Mouse (Mus musculus) left cerebral cortex, postnatal 14 days (tissue): ENCODE data around the gene T2. TPM values are rescaled to one million over a fixed set of nuclear protein-coding genes. Genes with fewer than 3 reads are reported as not detected.

Source experiments
- DNase-seq, 2 experiments: peaks; one replicate each; pipeline ENCODE4 v3.0.0; 2021 to 2022; ENCODE audit warnings: low spot score in 2 of 2, mixed read lengths in 1 of 2
- intact Hi-C: fragments of 180-260 bp; cut with DNase I; formaldehyde crosslinking; loops from one replicate; pipeline ENCODE4 v1.15.1; 2025
- total RNA-seq, 2 experiments: library from RNA; stranded (reverse); gene quantifications; 2 replicates each; pipeline ENCODE4 v1.2.3; 2021

Gene T2
- total RNA-seq, 2 experiments from 2014 or later = 0.33 TPM; not detected in 1

DNA sequence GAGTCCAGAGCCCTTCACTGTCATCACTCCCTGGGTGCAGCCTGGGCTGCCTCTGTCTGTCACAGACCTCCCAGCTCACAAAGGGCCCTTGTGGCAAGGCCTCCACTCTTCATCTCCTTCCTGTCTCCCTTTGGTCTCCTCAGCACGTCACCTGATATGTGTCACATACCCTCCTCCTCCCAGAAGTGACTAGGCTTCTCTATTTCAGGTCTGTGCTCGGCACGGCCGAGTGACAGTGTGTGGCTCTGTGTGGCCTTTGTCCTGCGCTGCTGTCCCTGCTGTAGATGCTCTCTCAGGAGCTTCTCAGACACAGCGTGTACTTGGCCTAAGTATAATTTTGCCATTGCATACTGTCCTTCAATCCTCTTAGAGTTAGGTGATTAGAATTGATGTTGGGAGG is 99.4 kb downstream of the T2 start:
- intact Hi-C loops = no loop called here
- no peak for DNase-seq

DNA sequence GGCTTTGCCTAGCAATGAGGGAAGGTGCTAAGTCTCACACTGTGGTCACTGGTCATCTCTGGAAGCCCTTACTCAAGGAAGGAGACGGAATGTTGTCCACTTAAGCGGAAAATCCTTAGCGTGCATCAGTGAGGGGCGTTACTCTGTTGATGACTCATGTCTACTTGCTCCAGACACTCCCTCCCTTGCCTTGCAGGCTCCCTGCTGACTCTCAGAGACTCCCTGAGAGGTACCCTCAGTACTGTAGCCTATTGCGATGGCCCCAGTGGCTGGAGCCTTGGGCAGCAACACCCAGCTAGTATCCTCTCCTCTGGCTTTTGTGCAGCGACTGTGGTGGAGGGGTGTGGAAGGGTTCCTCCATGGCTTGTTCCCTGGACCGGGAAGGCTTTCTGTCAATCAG is 99.8 kb downstream of the T2 start:
- intact Hi-C loops = no loop called here
- DNase-seq = no peak

GRCm38 (mm10) chr17:8456856-8457460 is 101.2 kb downstream of the T2 start:
- intact Hi-C loops = no loop called here
- DNase-seq = no peak

DNA sequence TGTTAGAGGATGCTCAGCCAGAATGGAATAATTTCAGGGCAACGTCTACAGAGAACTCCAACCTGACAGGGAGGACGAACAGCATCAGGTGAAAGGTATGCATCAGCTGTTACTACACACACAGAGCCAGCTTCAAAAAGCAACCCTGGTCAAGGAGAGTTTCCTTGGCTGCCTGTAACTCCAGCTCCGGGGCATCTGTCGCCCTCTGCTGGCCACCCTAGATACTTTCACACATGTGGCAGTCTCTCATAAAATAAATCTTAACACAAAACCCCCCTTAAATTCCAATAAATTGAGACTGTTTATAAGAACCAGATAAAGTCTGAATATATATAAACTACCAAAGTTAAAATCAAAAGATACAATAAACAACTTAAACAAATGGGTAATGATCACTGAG is 105.8 kb downstream of the T2 start:
- intact Hi-C loops = loop anchor here (1.0 to 5.0 kb wide), 2 partner anchors 71 to 204 kb away; no protein-coding TSS in a partner anchor
- peak; percentile 52 to 69 for DNase-seq

- peak; percentile 67 to 83 for DNase-seq
- intact Hi-C loops = loop anchor here (5.0 kb wide), 1 partner anchor 206 kb away; no protein-coding TSS in a partner anchor
These were observed 107.8 kb downstream of the T2 start for GRCm38 (mm10) chr17:8463482-8464128.

GRCm38 (mm10) chr17:8467771-8468170 is 112.0 kb downstream of the T2 start:
- intact Hi-C loops = loop anchor here (1.0 to 5.0 kb wide), 2 partner anchors 60 to 125 kb away; partner anchors contain the start of gene Pde10a
- DNase-seq = no peak

- intact Hi-C loops = loop anchor here (1.0 to 5.0 kb wide), 2 partner anchors 58 to 123 kb away; partner anchors contain the start of gene Pde10a
- DNase-seq = peak; percentile 86 to 95
These were observed 113.0 kb downstream of the T2 start for GRCm38 (mm10) chr17:8468716-8469344.

Other genes starting within 250 kb of the T2 start
- gene Gm49673, start 208.2 kb upstream of the T2 start, total RNA-seq = under 1 TPM in 1 of 2 experiments, not detected in 1; 0.29 TPM
- 1 to 10 TPM; 3.4 to 6.8 TPM for gene Rnaset2a, start 207.9 kb upstream of the T2 start, total RNA-seq
- 10 to 100 TPM; 19.9 to 21.4 TPM for gene Fgfr1op, start 190.5 kb upstream of the T2 start, total RNA-seq
- not detected for gene Ccr6, start 119.9 kb upstream of the T2 start, total RNA-seq
- gene Mpc1, start 73.1 kb upstream of the T2 start, total RNA-seq = 100 to 1,000 TPM; 193 to 205 TPM
- gene Sft2d1, start 44.9 kb upstream of the T2 start, total RNA-seq = 10 to 100 TPM; 58.0 to 62.1 TPM
- 10 to 100 TPM in 1 of 2 experiments, 1 to 10 TPM in 1; 7.2 to 12.3 TPM for gene Prr18, start 18.5 kb upstream of the T2 start, total RNA-seq
- not detected for gene T, start 78.4 kb downstream of the T2 start, total RNA-seq
- gene Pde10a, start 169.4 kb downstream of the T2 start, total RNA-seq = 10 to 100 TPM; 54.4 to 81.4 TPM
- gene Gm17087, start 211.0 kb downstream of the T2 start, total RNA-seq = not detected